Comparison of ENCODE assay signal across 21 mouse cellular contexts in the genomic region with DNA sequence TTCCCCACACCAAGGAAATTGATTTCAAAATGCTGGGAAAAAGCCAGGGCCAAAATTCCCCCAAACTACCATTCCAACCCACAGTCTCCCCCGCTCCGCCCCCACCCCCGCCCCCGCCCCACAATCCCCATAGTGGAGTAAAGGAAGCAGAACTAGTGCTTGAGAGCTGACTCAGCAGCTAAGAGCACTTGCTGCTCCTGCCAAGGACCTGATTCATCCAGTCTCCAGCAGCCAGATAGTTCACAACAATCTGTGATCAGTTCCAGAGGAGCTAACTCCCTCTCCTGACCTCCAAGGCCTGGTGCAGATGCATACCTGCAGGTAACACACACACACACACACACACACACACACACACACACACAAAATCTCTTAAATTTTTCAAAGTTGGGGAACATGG. TPM values are rescaled to one million over a fixed set of nuclear protein-coding genes. Genes with fewer than 3 reads are reported as not detected.
DNase-seq lines count a peak whose midpoint lies in the region; ATAC-seq lines count a peak whose summit lies in the region.
"Had no signal": no experiment of that assay in that cellular context is flagged by ENCODE, and none has a peak within 500 bp of the region (broad histone marks: within the 10 kb centered on the region; RNA-seq: fewer than 3 reads in every experiment).

No protein-coding gene starts in this region.

- no peak overlapping the region for H3K4me3 ChIP-seq in embryonic facial prominence, embryonic 14.5 days (ENCODE audit: low read depth, low read length)
- H3K4me3 ChIP-seq in embryonic facial prominence, embryonic 10.5 days: no peak overlapping the region
- H3K4me3 ChIP-seq: erythroblast, embryonic 14.5 days; heart, embryonic 13.5 days; limb, embryonic 12.5 days; liver, embryonic 12.5 days; lung, embryonic 15.5 days had no signal

- H3K27ac ChIP-seq in embryonic facial prominence, embryonic 14.5 days (replicated peaks; ENCODE audit: low read depth, low read length): no peak overlapping the region
- H3K27ac ChIP-seq in embryonic facial prominence, embryonic 10.5 days (replicated peaks): no peak overlapping the region
- H3K27ac ChIP-seq: heart, embryonic 13.5 days; hindbrain, postnatal 0 days; limb, embryonic 12.5 days; liver, embryonic 12.5 days; lung, embryonic 15.5 days had no signal

- no peak for ATAC-seq in embryonic facial prominence, embryonic 14.5 days (ENCODE audit: low read depth)
- ATAC-seq: forebrain, embryonic 14.5 days; hindbrain, postnatal 0 days; liver, embryonic 12.5 days had no signal

- no peaks in the 10 kb centered on the region for H3K4me1 ChIP-seq in embryonic facial prominence, embryonic 14.5 days (ENCODE audit: control insufficient read depth, insufficient read depth, low read length)
- no peaks in the 10 kb centered on the region for H3K4me1 ChIP-seq in embryonic facial prominence, embryonic 10.5 days
- H3K4me1 ChIP-seq: heart, embryonic 13.5 days; limb, embryonic 12.5 days; lung, embryonic 15.5 days had no signal

- no peaks in the 10 kb centered on the region for H3K27me3 ChIP-seq in embryonic facial prominence, embryonic 14.5 days (replicated peaks; ENCODE audit: control insufficient read depth, insufficient read depth, low read length)
- no peaks in the 10 kb centered on the region for H3K27me3 ChIP-seq in embryonic facial prominence, embryonic 10.5 days (replicated peaks; ENCODE audit: low read depth, poor library complexity, severe bottlenecking)
- H3K27me3 ChIP-seq: limb, embryonic 12.5 days; liver, embryonic 12.5 days; lung, embryonic 15.5 days had no signal

- H3K4me2 ChIP-seq in embryonic facial prominence, embryonic 14.5 days (ENCODE audit: low read depth, low read length): no peak overlapping the region
- H3K4me2 ChIP-seq: heart, embryonic 13.5 days; limb, embryonic 12.5 days; liver, embryonic 12.5 days; lung, embryonic 15.5 days had no signal

- no peaks in the 10 kb centered on the region for H3K36me3 ChIP-seq in embryonic facial prominence, embryonic 14.5 days (ENCODE audit: control insufficient read depth, insufficient read depth, low read length)
- no peaks in the 10 kb centered on the region for H3K36me3 ChIP-seq in embryonic facial prominence, embryonic 10.5 days (replicated peaks)
- H3K36me3 ChIP-seq: heart, embryonic 13.5 days; limb, embryonic 12.5 days; liver, embryonic 12.5 days; lung, embryonic 15.5 days had no signal

- 68% methylated on average over 4 of the region's 4 CpGs for whole genome bisulfite sequencing in embryonic facial prominence, embryonic 14.5 days
- WGBS in embryonic facial prominence, embryonic 10.5 days: 75% methylated on average over 4 of the region's 4 CpGs

- no peaks in the 10 kb centered on the region for H3K9me3 ChIP-seq in embryonic facial prominence, embryonic 14.5 days (ENCODE audit: control insufficient read depth, low read length)
- no peaks in the 10 kb centered on the region for H3K9me3 ChIP-seq in embryonic facial prominence, embryonic 10.5 days
- H3K9me3 ChIP-seq: heart, embryonic 13.5 days; limb, embryonic 12.5 days; liver, embryonic 12.5 days; lung, embryonic 15.5 days had no signal

- DNase-seq in embryonic facial prominence, embryonic 14.5 days (ENCODE audit: low spot score): peak; percentile 63
- DNase-seq in embryonic facial prominence, embryonic 10.5 days (ENCODE audit: low spot score): no peak
- DNase-seq in 416B (ENCODE audit: low read depth) (peak; percentile 72), NIH3T3 (ENCODE audit: low read depth) (peak; percentile 86)
- peak; percentile 54 for DNase-seq in brain, adult 2 months (ENCODE audit: low read depth, low spot score)
- DNase-seq in cerebellum, postnatal 14 days: no peak
- DNase-seq in right cerebral cortex, adult 2 months (ENCODE audit: low spot score in 2 of 2): no peak
- no peak for DNase-seq in heart, postnatal 4 days
- DNase-seq: cerebellum, adult 11 months; cerebellum, postnatal 25 days; gastrocnemius, postnatal 14 days; heart, adult 18-20 months; kidney, adult 11 months; thymus, postnatal 14 days had no signal

- H3K9ac ChIP-seq in embryonic facial prominence, embryonic 14.5 days (ENCODE audit: low read depth, low read length): no peak overlapping the region
- H3K9ac ChIP-seq: heart, embryonic 13.5 days; limb, embryonic 12.5 days; liver, embryonic 12.5 days; lung, embryonic 15.5 days had no signal

RNA-seq across cellular contexts. Expression of a gene that starts 8.5 kb away (rescaled TPM):
- 59.3 and 62.9 TPM in 2 replicates for polyA plus RNA-seq in embryonic facial prominence, embryonic 14.5 days (2014; fragmentation: Nextera tagmentation; extraction: Ambion mirVana)
- 59.7 and 60.1 TPM in 2 replicates for polyA plus RNA-seq in embryonic facial prominence, embryonic 10.5 days (2016; fragmentation: Nextera tagmentation; extraction: Ambion mirVana)
- 10 to 100 TPM; 33.0 to 35.4 TPM for total RNA-seq in heart, postnatal 4 days (2021)

RNA-seq across cellular contexts. Expression of a gene that starts 35.6 kb away (rescaled TPM):
- 9.0 and 9.8 TPM in 2 replicates for polyA plus RNA-seq in embryonic facial prominence, embryonic 14.5 days (2014; fragmentation: Nextera tagmentation; extraction: Ambion mirVana)
- polyA plus RNA-seq in embryonic facial prominence, embryonic 10.5 days (2016; fragmentation: Nextera tagmentation; extraction: Ambion mirVana): 3.0 and 3.8 TPM in 2 replicates
- total RNA-seq in heart, postnatal 4 days (2021): 1 to 10 TPM; 2.2 to 2.7 TPM

RNA-seq across cellular contexts. Expression of a gene that starts 51.0 kb away (rescaled TPM):
- polyA plus RNA-seq in embryonic facial prominence, embryonic 14.5 days (2014; fragmentation: Nextera tagmentation; extraction: Ambion mirVana): 0.86 and 1.7 TPM in 2 replicates
- polyA plus RNA-seq in embryonic facial prominence, embryonic 10.5 days (2016; fragmentation: Nextera tagmentation; extraction: Ambion mirVana): 2.1 and 2.9 TPM in 2 replicates
- total RNA-seq in heart, postnatal 4 days (2021): 10 to 100 TPM; 25.7 to 31.8 TPM
- polyA plus RNA-seq: erythroblast, embryonic 14.5 days had no signal

RNA-seq across cellular contexts. Expression of a gene that starts 54.3 kb away (rescaled TPM):
- 0.45 and 0.72 TPM in 2 replicates for polyA plus RNA-seq in embryonic facial prominence, embryonic 14.5 days (2014; fragmentation: Nextera tagmentation; extraction: Ambion mirVana)
- 0.04 and 0.21 TPM in 2 replicates for polyA plus RNA-seq in embryonic facial prominence, embryonic 10.5 days (2016; fragmentation: Nextera tagmentation; extraction: Ambion mirVana)
- total RNA-seq in heart, postnatal 4 days (2021): 1 to 10 TPM; 2.1 to 2.8 TPM
- polyA plus RNA-seq: heart, embryonic 13.5 days; limb, embryonic 12.5 days had no signal

RNA-seq across cellular contexts. Expression of a gene that starts 59.4 kb away (rescaled TPM):
- 51.8 and 53.6 TPM in 2 replicates for polyA plus RNA-seq in embryonic facial prominence, embryonic 14.5 days (2014; fragmentation: Nextera tagmentation; extraction: Ambion mirVana)
- polyA plus RNA-seq in embryonic facial prominence, embryonic 10.5 days (2016; fragmentation: Nextera tagmentation; extraction: Ambion mirVana): 168 and 180 TPM in 2 replicates
- 10 to 100 TPM; 49.2 to 49.7 TPM for total RNA-seq in heart, postnatal 4 days (2021)

Comparison
In these comparisons a context has a peak if more than half of its experiments do, and no peak if none do; other contexts are left out.
1. DNase-seq: peak in embryonic facial prominence, embryonic 14.5 days (single experiment), 416B (single experiment), NIH3T3 (single experiment) and brain, adult 2 months (single experiment); none in embryonic facial prominence, embryonic 10.5 days (single experiment), cerebellum, postnatal 14 days (0 of 2), right cerebral cortex, adult 2 months (0 of 2) and heart, postnatal 4 days (single experiment).